Mouse (Mus musculus): ENCODE measurements around the gene Gm20388. TPM values are rescaled to one million over a fixed set of nuclear protein-coding genes. Genes with fewer than 3 reads are reported as not detected.

Gene Gm20388
- total RNA-seq, 1 experiment from 2014 or later, result 3.6 TPM

DNA sequence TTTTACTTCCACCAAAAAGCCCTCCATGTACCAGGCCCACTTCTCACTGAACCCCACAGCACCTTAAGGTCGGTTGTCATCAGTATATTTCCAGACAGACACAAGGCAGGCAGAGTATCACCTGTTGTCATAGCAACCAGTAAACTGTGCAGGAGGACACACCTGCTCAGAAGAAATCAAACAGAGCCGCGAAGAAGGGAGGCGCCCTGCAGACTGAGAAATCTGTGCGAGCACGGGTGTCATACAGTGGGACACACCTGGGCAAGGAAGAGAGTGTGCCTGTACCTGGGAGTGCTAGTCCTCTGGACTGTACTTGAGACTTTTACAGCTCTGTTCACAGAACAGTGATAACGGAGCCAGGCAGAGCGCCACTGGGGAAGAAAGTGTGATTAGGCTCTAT lies 3798.1 kb downstream of the Gm20388 start:
- DNase-seq, result no peak

DNA sequence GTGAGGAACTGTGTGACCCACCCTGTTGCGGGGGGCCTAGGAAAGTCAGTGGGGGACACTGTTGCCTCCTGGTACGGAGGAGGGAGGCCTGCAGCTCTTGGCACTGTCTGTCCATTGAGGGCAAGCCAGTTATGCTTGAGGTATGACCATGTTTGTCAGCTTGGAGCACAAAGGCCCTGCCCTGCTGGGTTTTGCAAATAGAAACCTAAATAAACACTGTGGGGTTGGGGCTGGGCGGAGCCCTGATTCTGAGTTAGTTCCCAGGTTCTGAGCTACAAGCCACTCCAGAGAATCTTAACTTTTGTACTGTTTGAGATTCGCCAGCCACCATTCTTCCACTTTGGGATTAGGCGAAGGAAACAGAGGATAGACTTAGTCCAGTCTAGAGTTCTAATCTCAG lies 3799.7 kb downstream of the Gm20388 start:
- DNase-seq, result no peak

DNA sequence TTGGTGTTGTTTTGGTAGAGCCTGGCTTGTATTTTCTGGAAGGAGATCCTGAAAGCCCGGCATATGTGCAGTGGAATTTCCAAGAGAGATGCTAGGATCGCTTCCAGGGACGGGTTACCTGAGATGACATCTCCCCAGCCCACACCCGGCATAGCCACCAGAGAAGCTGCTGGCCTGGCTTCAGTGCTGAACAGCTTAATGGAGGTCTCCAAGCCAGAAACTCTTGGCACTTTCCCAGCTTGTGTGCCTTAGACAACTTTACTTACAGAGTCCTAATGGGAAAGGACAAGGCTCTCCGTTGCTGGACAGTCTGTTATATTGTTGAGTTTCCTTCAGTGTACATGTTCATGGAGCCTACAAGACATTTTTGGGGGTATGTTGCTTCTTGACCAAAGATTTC lies 3803.8 kb downstream of the Gm20388 start:
- no peak for DNase-seq

DNA sequence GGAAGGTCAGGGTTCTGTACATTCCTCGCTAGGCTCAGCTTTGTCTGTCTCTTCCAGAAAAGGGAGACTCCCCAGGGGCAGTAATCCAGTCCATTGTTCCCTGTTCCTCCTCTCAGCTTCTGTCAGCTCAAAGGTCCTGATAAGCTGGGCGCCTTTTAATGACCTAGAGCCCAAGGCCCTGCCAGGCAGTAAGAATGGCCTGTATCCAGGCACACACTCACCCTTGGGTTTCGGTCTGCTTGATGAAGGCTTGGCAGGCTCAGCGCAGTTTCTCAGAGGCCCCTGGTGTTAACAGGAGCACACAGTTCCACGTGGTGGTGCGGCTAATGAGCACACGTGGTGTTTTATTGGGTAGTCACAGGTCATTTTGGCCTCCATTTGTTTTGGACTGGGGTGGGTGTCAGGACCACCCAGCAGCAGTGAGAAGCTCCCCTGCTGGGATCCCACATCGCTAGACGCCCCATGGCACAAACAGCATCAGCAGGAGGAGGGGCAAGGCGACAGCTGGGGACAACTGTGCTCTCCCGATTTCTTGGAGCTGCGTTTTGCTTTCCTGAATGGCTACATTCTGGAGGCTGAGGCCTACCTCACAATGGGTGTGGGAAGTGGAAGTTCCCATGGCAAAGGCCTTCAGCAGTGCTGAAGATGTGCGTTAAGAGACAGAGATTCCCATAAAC lies 3805.4 kb downstream of the Gm20388 start:
- DNase-seq, result peak; percentile 56

DNA sequence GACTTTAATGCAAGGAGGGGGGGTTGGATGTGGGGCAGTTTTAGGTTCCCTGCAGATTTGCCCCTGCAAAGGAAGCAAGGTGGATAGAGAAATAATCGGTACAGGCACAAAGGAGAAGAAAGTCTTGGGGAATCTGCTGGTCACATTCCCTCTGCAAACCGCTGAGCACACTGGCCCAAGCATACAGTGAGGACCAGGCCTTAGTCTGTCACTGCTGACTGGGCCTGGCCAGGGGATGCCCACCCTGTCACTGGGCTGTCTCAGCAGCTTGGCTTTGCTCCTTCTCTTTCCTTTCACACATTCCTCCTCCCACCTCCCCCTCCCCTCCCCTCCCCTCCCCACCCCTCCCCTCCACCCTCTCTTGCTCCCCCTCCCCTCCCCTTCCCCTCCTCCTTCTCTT lies 3806.5 kb downstream of the Gm20388 start:
- DNase-seq, result no peak

DNA sequence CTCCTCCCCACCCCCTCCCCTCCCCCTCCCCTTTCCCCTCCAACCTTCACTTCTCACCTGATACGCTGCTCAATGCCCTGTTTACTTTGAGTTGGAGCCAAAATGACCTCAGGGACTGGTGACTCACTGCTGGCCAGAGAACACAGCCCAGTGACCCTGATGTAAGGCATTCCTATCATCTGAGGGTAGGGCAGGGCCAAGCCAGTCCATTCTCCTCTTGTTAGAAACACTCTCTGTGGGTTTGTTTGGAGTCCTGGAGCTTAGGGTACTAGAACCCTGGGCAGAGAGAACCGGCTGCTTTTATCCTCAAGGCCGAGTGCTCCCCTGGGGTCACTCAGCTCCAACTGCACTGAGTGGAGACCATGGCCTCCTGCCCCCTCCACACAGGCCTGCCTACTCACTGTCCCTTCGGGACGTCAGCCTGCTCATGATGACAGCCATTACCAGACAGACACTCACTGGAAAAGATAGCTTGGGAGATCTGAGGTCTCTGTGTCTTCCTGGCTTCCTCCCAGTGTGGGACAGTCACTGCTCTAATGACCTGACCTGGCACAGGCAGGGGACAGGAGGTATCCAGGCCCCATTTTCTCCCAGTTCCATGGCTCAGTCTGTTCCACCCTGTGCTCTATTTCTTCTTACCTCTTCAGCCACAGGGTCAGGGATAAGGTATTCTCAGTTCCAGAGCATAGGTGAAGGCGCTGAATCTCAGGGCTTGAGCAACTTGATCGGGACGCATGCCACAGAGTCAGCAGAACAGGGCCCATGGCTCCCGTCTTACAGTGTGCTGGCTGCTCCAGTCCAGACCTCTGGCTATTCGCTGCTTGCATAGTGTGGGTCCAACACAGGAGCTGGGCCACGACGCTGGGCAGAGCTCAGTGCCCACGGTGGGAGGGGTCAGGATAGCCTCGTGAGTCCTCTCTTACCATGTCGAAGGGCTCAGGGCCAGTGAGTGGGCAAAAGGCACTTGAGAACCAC lies 3807.2 kb downstream of the Gm20388 start:
- DNase-seq, result peak; percentile 71

DNA sequence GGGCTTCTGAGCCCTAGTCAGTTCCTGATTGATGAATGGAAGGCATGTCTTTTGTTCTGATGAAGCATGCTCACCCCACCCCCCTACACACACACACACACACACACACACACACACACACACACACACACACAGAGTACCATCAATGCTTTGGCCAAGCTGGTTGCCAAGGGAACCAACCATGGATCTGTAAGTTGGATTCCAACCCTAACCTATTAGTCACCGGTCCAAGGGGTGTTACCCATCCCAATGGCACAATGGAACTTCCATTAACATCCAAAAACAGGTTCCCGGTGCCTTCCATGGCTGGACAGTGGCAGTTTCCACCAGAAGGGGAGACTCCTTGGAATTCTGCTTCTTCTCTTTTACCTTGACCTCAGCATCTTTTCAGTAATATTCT lies 3808.1 kb downstream of the Gm20388 start:
- no peak for DNase-seq

DNA sequence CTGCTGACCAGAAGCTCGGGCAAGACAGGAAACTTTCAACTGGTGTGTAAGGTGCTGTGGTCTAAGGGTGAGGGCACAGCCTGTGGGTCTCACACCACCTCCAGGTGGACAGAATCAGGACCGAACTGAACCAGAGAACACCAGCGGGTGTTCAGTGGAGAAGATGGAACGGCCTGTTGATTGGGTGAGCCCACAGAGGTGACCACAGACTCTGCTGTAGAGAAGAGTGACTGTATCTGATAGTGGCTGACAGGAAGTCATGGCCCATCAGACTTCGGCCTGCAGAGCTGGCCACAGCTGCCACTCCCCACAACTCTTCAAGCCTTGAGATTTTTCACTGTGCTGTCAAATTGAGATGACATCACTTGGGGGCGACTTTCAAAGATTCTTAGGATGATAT lies 3808.6 kb downstream of the Gm20388 start:
- no peak for DNase-seq

DNA sequence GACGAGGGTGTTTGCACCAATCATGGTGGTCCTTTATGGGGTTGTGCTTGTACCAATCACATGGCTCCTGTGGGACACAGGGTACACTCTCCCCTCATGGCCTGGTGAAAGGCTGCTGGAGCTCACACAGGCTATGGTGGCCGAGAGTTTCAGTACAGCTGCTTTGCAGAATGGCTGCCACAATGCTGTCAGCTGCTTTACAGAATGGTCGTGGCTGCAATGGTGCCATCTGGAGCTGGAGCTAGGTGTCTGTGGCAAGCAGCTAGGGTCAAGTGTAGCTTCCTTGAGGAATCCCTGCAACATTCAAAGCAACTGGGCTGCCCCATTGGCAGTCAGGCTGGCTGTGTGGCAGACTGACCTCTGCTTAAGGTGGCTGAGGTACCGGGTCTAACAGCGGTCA lies 3809.2 kb downstream of the Gm20388 start:
- DNase-seq, result no peak

DNA sequence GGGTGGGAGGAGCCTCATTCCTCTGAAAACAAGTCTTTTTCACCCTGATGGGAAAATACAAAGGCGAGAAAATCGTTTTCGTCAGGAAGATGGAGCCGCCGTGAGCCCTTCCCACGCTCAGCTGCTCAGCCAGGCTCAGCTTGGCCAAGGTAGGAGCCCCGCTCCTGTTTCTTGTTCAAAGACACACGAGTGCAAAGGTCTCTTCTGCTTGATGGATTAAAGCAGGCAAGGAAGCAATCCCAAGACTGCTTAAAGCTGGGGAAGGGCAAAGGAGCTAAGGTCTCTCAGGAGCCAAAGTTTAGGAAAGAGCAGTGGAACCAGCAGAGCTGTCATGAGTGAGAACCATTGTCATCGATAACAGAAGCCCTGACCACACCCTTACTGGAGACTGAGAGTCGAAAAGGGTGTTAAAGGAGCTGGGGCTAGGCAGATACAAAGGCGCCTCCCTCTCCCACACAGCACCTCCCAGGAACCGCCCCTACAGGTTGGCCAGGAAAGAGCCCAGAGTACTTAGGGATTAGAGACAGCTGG lies 3809.9 kb downstream of the Gm20388 start:
- DNase-seq, result no peak

DNA sequence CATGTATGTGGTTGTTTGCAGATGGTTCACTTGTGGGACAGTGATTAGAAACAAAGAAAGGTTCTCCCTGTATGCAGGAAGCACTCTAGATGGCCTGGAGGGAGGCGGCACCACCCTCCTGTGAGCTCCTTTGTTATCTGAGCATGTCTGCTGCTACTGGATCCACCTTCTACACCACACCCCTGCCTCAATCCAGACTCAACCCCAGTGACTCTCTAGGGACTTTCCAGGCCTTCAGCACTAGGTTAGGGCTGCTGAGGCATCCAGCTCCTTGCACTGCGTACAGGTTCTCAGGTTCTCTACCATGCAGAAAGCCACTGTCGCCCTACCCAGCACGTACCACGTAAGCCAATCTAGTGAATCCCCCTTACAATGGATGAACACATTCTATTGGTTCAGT lies 3811.6 kb downstream of the Gm20388 start:
- no peak for DNase-seq

DNA sequence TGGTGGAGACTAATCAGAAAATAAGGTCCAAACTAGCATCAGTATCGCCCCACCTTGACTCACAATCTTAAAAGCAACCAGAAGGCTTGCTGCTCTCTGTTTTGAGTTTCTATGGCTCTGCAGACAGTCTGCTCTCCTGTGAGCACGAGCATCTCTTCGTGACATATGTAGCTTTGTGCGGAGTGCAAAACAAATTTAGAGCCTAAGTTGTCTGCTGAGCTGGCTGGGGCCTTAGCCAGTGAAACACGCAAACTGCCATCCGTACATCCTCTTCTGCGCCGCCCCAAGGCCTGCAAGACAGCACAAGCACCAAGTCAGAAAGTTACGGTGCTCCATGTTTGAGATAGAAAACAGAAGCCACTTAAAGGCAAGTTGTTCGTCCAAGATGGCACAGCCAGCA lies 3814.1 kb downstream of the Gm20388 start:
- DNase-seq, result no peak

DNA sequence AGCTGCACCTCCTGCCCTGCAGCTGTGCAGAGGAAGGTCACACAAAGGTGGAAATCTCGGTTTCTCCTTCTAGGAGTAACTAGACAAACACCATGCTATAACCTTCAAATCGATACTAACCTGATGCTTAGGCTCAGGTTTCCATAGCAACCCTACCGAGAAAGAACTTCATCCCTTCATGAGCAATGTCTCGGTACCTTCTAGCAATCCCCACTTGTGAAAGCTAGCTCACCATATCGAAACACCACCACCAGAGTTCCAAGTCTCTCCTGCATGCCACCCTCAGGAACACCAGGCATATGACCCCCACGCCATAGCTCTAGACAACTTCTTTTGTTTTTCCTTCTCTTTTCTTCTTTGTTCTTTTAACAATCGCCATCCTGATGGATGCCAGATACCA lies 3814.6 kb downstream of the Gm20388 start:
- DNase-seq, result no peak

DNA sequence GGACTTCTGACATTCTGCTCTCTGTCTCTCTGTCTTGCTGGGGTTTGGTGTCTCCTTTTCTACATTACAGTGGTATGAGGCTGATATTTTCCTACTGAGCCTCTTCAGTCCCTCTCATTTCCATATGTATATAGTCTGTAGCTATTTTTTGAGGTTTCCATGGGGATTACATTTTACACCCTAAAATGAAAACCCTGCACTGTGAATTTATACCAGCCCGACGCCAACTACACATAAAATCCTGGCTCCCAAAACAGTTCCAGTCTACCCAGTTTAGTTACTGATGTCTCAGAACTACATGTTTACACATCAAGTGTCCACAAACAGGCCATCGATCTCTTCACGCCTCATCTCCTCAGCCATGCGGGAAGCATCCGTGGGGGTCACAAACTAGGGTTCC lies 3816.1 kb downstream of the Gm20388 start:
- DNase-seq, result no peak

DNA sequence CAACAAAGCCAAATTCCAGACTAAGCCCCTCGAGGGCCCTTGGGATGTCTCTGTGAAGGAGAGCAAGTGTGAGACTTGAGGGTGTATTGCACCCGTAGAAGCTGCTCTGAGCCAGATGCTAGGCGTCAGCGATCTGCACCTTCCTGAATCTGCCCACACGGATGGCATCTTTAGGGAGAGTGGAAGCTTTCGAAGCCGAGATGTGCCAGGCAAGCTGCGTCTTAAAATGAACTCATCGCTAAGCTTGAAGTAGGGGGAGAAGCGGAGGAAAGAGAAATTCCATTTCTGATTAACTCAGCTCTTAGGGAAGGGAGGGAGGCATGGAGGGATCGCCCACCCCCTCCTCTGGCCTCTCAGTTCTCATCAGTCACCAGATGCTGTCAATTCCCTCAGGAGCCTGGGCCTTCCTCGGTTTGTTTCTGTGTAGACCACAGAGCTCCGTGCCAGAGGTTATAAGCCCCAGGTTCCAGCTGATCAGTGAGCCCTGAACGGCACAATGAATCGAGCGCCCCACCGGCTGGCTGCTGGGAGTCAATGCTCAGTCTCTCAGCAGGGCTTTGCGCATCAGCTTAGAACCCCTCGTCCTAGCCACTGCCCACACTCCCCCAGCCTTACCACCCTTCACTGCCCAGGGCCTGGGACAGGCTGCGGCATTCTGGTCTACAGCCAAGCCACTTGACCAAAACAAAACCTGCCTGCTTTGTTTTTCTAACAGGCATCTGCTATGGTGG lies 3818.6 kb downstream of the Gm20388 start:
- DNase-seq, result no peak

DNA sequence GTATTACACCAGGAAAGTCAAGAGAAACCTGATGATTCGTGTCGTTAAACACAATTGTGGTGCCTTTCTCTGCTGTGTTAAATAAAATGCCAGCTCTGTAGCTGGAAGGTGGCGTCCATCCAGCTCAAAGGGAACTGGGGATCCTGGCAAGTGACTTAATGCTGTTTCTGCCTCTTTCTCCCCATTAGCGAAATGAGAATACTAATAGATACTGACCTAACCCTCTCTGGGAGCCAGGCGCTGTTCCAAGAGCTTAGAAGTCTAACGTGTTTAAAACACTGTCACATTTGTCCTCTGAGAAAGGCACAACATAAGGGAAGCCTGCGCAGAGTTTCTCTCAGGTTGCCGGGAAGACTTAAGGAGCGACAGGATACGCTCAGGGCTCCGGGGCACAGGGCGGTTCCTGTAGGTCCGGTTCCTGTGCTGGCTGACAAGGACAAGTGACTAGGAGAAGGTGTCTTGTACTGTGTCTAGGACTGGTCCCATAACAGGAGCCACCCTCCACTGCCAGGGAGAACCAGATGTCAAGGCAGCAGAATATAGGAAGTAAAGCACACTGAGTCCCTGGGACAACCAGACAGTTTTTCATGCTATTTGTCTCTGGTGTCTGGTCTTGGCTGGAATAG lies 3819.3 kb downstream of the Gm20388 start:
- no peak for DNase-seq

DNA sequence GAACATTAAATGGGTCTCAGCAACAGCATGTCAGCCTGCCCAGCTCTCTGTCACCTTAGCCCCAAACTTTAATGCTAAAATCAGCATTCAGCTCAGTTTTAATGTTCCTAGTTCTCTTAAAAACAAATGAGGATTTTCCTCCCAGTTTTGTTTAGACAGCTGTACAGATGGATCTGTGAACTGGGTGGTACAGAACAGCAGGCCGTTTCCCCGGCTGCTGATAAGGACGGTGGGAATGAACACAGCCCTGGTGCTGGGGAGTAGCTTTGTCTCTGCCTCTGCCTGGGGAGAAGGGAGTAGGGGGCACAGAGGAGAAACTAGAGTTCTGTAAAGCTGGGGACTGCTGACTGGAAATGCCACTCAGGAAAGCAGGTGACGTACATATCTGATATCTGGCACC lies 3821.7 kb downstream of the Gm20388 start:
- no peak for DNase-seq

DNA sequence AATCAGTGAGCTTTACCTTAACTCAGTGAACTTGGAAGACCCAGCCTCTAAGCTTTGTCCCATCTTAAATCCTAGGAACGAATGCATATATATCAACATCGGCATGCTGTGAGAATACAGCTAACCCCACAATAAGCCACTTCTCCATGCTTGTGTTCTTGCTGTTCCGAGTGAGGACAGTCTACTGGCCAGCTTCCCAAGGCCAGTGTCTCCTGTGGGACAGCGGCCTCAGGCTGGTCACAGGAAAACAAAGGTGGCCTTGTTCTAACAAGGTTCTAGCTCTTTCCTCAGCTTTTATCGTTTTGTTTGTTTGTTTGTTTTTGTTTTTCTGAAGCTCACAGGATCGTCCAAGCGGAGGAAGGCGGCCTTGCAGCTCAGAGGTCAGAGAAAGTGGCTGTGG lies 3823.8 kb downstream of the Gm20388 start:
- DNase-seq, result peak; percentile 57

DNA sequence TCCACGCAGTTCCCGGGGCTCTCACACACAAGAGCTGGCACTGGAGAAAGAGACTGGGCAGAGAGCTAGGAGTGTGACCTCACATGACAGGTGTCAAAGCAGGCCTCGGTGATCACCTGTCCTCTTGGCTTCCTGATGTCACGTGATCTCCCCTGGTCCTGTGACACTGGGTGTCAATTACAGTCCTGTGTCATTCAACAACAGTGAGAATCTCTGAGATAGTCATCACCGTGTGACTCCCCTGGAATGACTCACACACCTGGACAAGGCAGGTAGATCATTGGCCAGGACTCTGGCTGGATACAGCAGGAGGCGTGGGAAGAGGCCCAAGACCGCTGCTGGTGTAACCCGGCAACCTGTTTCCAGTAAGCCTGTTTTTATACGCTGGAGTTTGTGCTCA lies 3826.3 kb downstream of the Gm20388 start:
- DNase-seq, result no peak

DNA sequence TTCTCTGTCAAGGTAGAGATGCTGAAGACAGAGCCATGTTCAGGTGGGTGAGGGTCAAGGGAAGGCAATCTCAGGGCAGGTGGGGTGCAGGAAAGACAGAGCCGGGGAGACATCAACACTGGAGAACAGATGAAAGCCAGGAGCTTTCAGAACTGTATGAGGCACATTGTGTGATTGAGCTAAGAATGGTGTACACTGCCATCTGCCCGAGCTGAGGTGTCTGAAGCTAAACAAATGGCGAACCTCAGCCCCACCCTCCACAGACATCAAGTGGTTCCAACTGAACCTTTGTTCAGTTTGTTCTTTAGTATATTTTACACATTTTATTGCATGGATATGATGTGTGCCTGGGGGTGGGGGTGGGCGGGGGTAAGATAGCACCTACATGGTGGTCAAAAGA lies 3829.6 kb downstream of the Gm20388 start:
- DNase-seq, result no peak

DNA sequence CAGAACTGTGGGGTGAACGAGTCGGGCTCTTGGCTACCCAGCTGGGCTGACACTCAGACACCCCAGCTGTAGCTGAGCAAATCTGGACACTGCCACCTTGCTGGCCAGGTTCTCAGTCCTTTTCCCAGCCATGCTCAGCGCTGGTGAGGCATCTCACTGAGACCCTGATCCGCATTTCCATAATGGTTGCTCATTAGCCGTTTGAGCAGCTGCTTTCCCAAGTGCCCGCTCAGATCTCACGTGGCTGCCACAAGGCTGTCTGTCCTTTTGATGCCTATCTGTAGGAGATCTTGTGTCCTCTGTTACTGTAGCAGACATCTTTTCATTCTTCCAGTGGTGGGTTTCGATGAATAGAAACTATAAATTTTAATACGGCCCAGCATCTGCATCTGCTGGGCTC lies 3830.6 kb downstream of the Gm20388 start:
- DNase-seq, result no peak

DNA sequence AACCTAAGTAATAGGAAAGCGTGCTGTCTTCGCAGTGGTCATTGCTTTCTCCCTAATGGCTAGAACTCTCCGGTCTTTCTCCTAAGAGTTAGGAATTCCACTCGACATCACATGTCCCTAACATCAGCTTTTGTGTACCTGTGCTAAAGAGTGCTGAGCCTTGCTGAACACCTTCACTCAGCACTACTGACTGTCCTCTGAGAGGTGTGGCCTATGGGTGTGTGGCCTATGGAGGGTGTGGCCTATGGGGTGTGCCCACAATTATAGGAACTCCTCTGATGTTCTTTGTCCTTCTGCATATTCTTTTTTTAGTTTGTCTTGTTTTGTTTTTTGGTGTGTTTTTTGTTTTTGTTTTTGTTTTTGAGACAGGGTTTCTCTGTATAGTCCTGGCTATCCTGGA lies 3835.8 kb downstream of the Gm20388 start:
- DNase-seq, result no peak
